Mouse (Mus musculus): Measurements from ENCODE around the gene Tbcc. TPM values are rescaled to one million over a fixed set of nuclear protein-coding genes. Genes with fewer than 3 reads are reported as not detected.

Gene Tbcc
- total RNA-seq (2012; rRNA removed): 27.8 and 32.8 TPM in 2 replicates
- total RNA-seq (2014; rRNA removed): 19.4 and 21.6 TPM in 2 replicates
- 15.1 and 16.4 TPM in 2 replicates for polyA plus RNA-seq (2012; ENCODE audit: insufficient read length, low read depth)

- Histone ChIP-seq H3K36me3 (replicated peaks in 1 of 2; ENCODE audit: control insufficient read depth in 1 of 2, insufficient read depth in 1 of 2, low read length in 1 of 2) (peaks cover 3 to 33% of the 10 kb centered on the region in 2 experiments), H3K4me1 (ENCODE audit: control insufficient read depth in 1 of 2, insufficient read depth in 2 of 2) (peaks cover 7 to 24% of the 10 kb centered on the region in 2 experiments), H3K4me3 (replicated peaks in 1 of 3; ENCODE audit: low read depth in 2 of 3, low read length in 2 of 3, poor library complexity in 1 of 3) (peak within 1 kb of the TSS; percentile 80 to 91 (median 81)), H3K79me2 (replicated peaks; ENCODE audit: control insufficient read depth, extremely low read depth, insufficient read depth, poor library complexity, severe bottlenecking) (peaks cover 16% of the 10 kb centered on the region), H3K4me2 (ENCODE audit: insufficient read depth, low read depth, poor library complexity, severe bottlenecking) (peak within 1 kb of the TSS; percentile 67), H3K27me3 (replicated peaks) (no peaks in the 10 kb centered on the region), H3K9me3 (replicated peaks; ENCODE audit: low read length) (no peaks in the 10 kb centered on the region), H3K9ac (ENCODE audit: insufficient read depth, low read depth) (peak within 1 kb of the TSS; percentile 75), H3K27ac (ENCODE audit: insufficient read depth, low read depth) (peak within 1 kb of the TSS; percentile 86)
- peak; percentile 98 for DNase-seq (ENCODE audit: extremely low read depth)
- TF ChIP-seq RCOR1 (conservative IDR thresholded peaks at IDR 0.05; ENCODE audit: low read depth, low read length): no peak
- TF ChIP-seq MAX (IDR thresholded peaks at IDR 0.05; ENCODE audit: low read length): peak; percentile 74
- no peak for TF ChIP-seq E2F4 (IDR thresholded peaks at IDR 0.05; ENCODE audit: insufficient replicate concordance, low read depth, low read length)
- peak; percentile 77 for TF ChIP-seq ELF1 (IDR thresholded peaks at IDR 0.05; ENCODE audit: low read depth, low read length)
- peak; percentile 83 for TF ChIP-seq HCFC1 (IDR thresholded peaks at IDR 0.05; ENCODE audit: low read depth, low read length)
- 0 out of 2 replicates have a peak, but pooled peaks have one; percentile 33 for TF ChIP-seq UBTF (IDR thresholded peaks at IDR 0.05; ENCODE audit: low read depth, low read length)
- TF ChIP-seq KAT2A (IDR thresholded peaks at IDR 0.05; ENCODE audit: insufficient replicate concordance, low read length): peak; percentile 75; the same call in 1 of the 2 replicates
- TF ChIP-seq NRF1 (IDR thresholded peaks at IDR 0.05; ENCODE audit: low read depth, low read length): no peak; the same call in 1 of the 2 replicates
- TF ChIP-seq PAX5 (IDR thresholded peaks at IDR 0.05; ENCODE audit: low read length): no peak
- peak; percentile 75 for TF ChIP-seq TBP (conservative IDR thresholded peaks at IDR 0.05; ENCODE audit: low read depth, low read length)
- peak; percentile 8; the same call in 1 of the 2 replicates for TF ChIP-seq MEF2A (IDR thresholded peaks at IDR 0.05; ENCODE audit: borderline replicate concordance, low read depth, low read length)
- TF ChIP-seq GABPA (IDR thresholded peaks at IDR 0.05; ENCODE audit: insufficient replicate concordance, low read depth, low read length): no peak; the same call in 1 of the 2 replicates
- peak; percentile 96 for TF ChIP-seq MAZ (IDR thresholded peaks at IDR 0.05; ENCODE audit: low read depth, low read length)
- TF ChIP-seq SIN3A (IDR thresholded peaks at IDR 0.05; ENCODE audit: low read length): peak; percentile 99
- TF ChIP-seq MAFK (IDR thresholded peaks at IDR 0.05; ENCODE audit: insufficient replicate concordance, low read length): no peak
- TF ChIP-seq USF2 (conservative IDR thresholded peaks at IDR 0.05; ENCODE audit: low read depth, low read length): no peak
- TF ChIP-seq USF1 (IDR thresholded peaks at IDR 0.05; ENCODE audit: low read depth, low read length): no peak
- TF ChIP-seq JUN (IDR thresholded peaks at IDR 0.05; ENCODE audit: insufficient read depth, low read depth, low read length): no peak
- TF ChIP-seq TCF12 (IDR thresholded peaks at IDR 0.05; ENCODE audit: low read depth, low read length): peak; percentile 88
- no peak for TF ChIP-seq SMC3 (IDR thresholded peaks at IDR 0.05; ENCODE audit: low read depth, low read length)
- TF ChIP-seq CTCF (conservative IDR thresholded peaks at IDR 0.05 in 1 of 2, IDR thresholded peaks at IDR 0.05 in 1 of 2; ENCODE audit: low read depth in 2 of 2, low read length in 2 of 2): no peak
- TF ChIP-seq NELFE (IDR thresholded peaks at IDR 0.05; ENCODE audit: low read depth, low read length): peak; percentile 94
- no peak for TF ChIP-seq ZKSCAN1 (IDR thresholded peaks at IDR 0.05; ENCODE audit: borderline replicate concordance, low read depth, low read length)
- TF ChIP-seq EP300 (IDR thresholded peaks at IDR 0.05; ENCODE audit: low read length): 0 out of 2 replicates have a peak, but pooled peaks have one; percentile 26
- TF ChIP-seq MXI1 (IDR thresholded peaks at IDR 0.05; ENCODE audit: low read depth, low read length): peak; percentile 97
- TF ChIP-seq POLR2AphosphoS2 (IDR thresholded peaks at IDR 0.05; ENCODE audit: low read depth, low read length): peak; percentile 78; the same call in 1 of the 2 replicates
- TF ChIP-seq ZMIZ1 (IDR thresholded peaks at IDR 0.05; ENCODE audit: low read depth, low read length): peak; percentile 95
- TF ChIP-seq POLR2A (IDR thresholded peaks at IDR 0.05; ENCODE audit: low read depth, low read length): peak; percentile 97
- no peak for TF ChIP-seq RAD21 (IDR thresholded peaks at IDR 0.05; ENCODE audit: low read depth, low read length)
- peak; percentile 83 for TF ChIP-seq MYC (IDR thresholded peaks at IDR 0.05; ENCODE audit: low read depth, low read length)
- no peak for TF ChIP-seq CHD1 (IDR thresholded peaks at IDR 0.05; ENCODE audit: low read depth, low read length)
- TF ChIP-seq JUND (conservative IDR thresholded peaks at IDR 0.05; ENCODE audit: low read depth, low read length): no peak
- TF ChIP-seq ZC3H11A (IDR thresholded peaks at IDR 0.05; ENCODE audit: low read depth, low read length): no peak
- TF ChIP-seq ZNF384 (IDR thresholded peaks at IDR 0.05; ENCODE audit: low read depth, low read length): peak; percentile 99
- no peak for TF ChIP-seq IRF4 (IDR thresholded peaks at IDR 0.05; ENCODE audit: low read depth, low read length)
- TF ChIP-seq CHD2 (IDR thresholded peaks at IDR 0.05; ENCODE audit: low read length): peak; percentile 89
- peak; percentile 53 for TF ChIP-seq BHLHE40 (IDR thresholded peaks at IDR 0.05; ENCODE audit: low read depth, low read length)
- TF ChIP-seq ETS1 (conservative IDR thresholded peaks at IDR 0.05; ENCODE audit: low read depth, low read length): peak; percentile 31; the same call in 1 of the 2 replicates
- dilution Hi-C loops (cut with MboI; ENCODE audit: extremely low pct_ligation_motif_present, extremely low pct_unique_long_range_greater_than_20kb, low sequenced_read_pairs): no loop called here
- in situ Hi-C loops (cut with MboI; ENCODE audit: low pct_ligation_motif_present, low pct_unique_long_range_greater_than_20kb, low sequenced_read_pairs): no loop called here
Measured at GRCm38 (mm10) chr17:46890116-46890815, at the start of gene Tbcc. Gene Tbcc (plus strand): TSS chr17:46890684.
